Mouse (Mus musculus): ENCODE measurements around the gene Gm11627.
A peak's percentile ranks its signal among the peaks of the same experiment; 100 is the strongest.

Gene Gm11627

DNA sequence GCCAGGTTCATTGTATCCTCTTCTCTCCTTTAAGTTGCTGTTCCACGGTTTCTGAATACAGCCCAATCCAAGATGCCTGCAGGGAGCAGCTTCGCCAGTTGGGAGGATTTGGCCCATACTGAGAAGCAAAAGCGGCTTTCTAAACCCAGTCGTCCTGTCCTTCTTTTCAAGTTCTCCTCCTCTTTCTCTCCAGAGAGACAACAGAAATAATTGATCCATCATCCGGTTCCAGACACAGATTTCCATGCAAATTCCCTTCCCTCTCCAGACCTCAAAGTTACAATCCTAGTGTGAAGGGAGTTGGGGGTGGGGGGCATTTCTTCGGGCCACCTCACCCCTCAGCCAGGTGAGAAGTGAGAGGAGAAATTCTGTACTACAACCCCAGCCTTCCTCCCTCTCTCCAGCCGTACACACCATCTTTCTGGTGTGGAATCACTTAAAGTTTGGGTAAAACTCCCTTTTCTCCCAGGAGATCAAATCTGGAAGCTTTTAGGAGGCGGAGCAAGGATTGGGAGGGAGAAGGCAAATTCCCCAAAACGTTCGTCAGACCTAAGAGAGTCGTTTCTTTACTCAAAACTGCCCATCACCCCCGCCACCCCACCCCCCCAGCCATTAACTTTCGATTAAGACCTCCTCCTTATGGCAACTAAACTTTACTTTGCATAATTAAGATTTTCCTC is 23.7 kb upstream of the Gm11627 start:
- no peak for DNase-seq (ENCODE audit: low spot score)

DNA sequence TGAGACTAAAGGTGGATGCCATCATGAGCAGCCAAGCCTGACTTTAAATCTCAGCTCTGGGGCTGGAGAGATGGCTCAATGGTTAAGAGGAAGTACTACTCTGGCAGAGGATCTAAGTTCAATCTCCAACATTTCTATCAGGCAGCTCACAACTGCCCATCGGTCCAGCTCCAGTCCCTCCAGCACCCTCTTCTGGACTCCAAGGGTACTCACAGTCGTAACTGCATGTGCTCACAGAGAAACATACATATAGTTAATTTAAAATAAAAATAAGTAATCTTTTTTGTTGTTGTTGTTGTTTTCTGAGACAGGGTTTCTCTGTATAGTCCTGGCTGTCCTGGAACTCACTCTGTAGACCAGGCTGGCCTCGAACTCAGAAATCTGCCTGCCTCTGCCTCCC is 20.7 kb upstream of the Gm11627 start:
- no peak for DNase-seq (ENCODE audit: low spot score)

GRCm38 (mm10) chr11:102595341-102595820 is 16.1 kb upstream of the Gm11627 start:
- no peak for DNase-seq (ENCODE audit: low spot score)

DNA sequence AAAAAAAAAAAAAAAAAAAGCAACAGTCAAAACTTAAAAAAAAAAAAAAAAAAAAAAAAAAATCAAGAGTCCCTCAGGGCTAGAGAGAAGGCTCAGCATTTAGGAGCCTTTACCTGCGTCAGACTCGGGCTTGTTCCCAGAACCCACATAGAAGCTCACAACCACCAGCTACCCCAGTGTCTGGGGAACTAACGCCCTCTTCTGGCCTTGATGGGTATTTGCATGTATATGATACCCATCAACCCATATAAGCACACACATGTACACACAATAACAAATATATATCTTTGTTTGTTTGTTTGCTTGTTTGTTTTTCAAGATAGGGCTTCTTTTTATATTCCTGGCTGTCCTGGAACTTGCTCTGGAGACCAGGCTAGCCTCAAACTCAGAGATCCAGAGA is 8.3 kb upstream of the Gm11627 start:
- no peak for DNase-seq (ENCODE audit: low spot score)

- DNase-seq (ENCODE audit: low spot score), result no peak
Measured at GRCm38 (mm10) chr11:102586445-102587130, 7.3 kb upstream of the Gm11627 start.

GRCm38 (mm10) chr11:102582736-102583135 is 3.5 kb upstream of the Gm11627 start:
- DNase-seq (ENCODE audit: low spot score), result no peak

GRCm38 (mm10) chr11:102582016-102582610 is 2.9 kb upstream of the Gm11627 start:
- no peak for DNase-seq (ENCODE audit: low spot score)

- peak; percentile 75 for DNase-seq (ENCODE audit: low spot score)
Measured at GRCm38 (mm10) chr11:102581281-102582015, 2.2 kb upstream of the Gm11627 start.

GRCm38 (mm10) chr11:102580034-102580330 is 721 bp upstream of the Gm11627 start:
- DNase-seq (ENCODE audit: low spot score), result no peak

DNA sequence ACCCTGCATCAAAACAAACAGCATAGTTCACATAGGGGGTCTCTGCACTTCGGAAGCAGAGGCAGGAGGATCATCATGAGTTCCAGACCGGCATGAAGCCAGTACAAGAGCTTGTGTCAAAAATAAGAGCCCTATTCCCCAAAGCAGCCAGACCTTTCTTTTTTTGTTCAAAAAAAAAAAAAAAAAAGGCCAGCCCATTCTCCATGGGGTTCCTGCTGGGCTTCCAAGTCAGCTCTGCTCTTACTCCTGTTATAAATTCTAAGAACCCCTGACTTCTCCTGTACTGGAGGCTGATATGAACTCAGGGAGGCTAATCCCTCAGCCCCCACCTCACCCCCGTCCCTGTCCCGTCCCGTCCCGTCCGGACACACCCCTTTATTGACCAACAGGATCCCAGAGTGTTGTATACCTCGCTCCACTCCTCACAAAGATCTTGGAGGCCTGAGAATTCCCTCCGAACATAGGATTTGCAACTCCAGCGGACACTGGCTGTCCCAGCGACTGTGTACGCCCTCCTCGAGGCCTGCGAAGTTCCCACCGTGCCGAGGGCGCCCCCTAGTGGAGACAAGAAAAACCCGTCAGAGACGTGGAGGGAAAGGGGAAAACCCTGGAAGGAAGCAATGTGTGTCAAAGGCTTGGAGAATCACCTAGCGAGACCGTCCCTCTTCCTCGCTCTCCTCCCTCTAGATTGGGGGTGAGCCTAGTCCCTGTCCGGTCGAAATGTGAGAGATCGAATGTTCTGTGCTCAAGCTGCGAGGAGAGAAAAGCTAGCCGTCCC is 731 bp downstream of the Gm11627 start:
- peak; percentile 72 for DNase-seq (ENCODE audit: low spot score)

- no peak for DNase-seq (ENCODE audit: low spot score)
Measured at GRCm38 (mm10) chr11:102576050-102576754, 3.1 kb downstream of the Gm11627 start.

- no peak for DNase-seq (ENCODE audit: low spot score)
Measured at GRCm38 (mm10) chr11:102575034-102575433, 4.2 kb downstream of the Gm11627 start.

GRCm38 (mm10) chr11:102572866-102573663 is 6.2 kb downstream of the Gm11627 start:
- DNase-seq (ENCODE audit: low spot score), result peak; percentile 56

GRCm38 (mm10) chr11:102568756-102569377 is 10.4 kb downstream of the Gm11627 start:
- no peak for DNase-seq (ENCODE audit: low spot score)

GRCm38 (mm10) chr11:102568191-102568590 is 11.1 kb downstream of the Gm11627 start:
- no peak for DNase-seq (ENCODE audit: low spot score)

- DNase-seq (ENCODE audit: low spot score), result no peak
Measured at GRCm38 (mm10) chr11:102567723-102568122, 11.5 kb downstream of the Gm11627 start.

DNA sequence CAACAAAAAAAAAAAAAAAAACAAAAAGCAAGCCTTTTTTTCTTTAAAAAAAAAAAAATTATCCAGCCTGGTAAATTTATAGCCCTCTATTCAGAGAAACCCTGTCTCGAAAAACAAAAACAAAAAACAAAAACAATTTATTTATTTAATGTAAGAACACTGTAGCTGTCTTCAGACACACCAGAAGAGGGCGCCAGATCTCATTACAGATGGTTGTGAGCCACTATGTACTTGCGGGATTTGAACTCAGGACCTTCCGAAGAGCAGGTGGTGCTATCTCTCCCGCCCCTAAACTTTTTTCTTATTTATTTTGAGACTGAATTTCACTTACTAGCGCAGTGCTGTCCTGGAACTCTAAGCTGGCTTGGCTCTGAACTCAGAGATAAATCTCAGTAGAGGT is 12.1 kb downstream of the Gm11627 start:
- no peak for DNase-seq (ENCODE audit: low spot score)

GRCm38 (mm10) chr11:102566290-102566689 is 13.0 kb downstream of the Gm11627 start:
- DNase-seq (ENCODE audit: low spot score), result no peak

GRCm38 (mm10) chr11:102565741-102566140 is 13.5 kb downstream of the Gm11627 start:
- DNase-seq (ENCODE audit: low spot score), result no peak

Data from ovary, adult 18-20 months (tissue).